Mouse (Mus musculus): ENCODE results near the gene Cpeb4. TPM values are rescaled to one million over a fixed set of nuclear protein-coding genes. Genes with fewer than 3 reads are reported as not detected.

Gene Cpeb4
- polyA plus RNA-seq, 1 experiment from 2014 or later: 7.1 TPM

GRCm38 (mm10) chr11:31831451-31831850 is 40.6 kb upstream of the Cpeb4 start:
- H3K27me3 ChIP-seq (ENCODE audit: control insufficient read depth, insufficient read depth, low read length): no peaks in the 10 kb centered on the region
- H3K4me3 ChIP-seq (ENCODE audit: low read depth, low read length): no peak overlapping the region
- H3K9ac ChIP-seq (replicated peaks; ENCODE audit: low read length): no peak overlapping the region
- H3K9me3 ChIP-seq (replicated peaks; ENCODE audit: control insufficient read depth, low read length): no peaks in the 10 kb centered on the region
- no peaks in the 10 kb centered on the region for H3K36me3 ChIP-seq (replicated peaks; ENCODE audit: control insufficient read depth, insufficient read depth, low read depth, low read length)
- 83% methylated on average over 5 of the region's 5 CpGs for WGBS
- no peak for DNase-seq (ENCODE audit: low spot score)
- 0 out of 2 replicates have a peak, but pooled peaks cover 2% of the 10 kb centered on the region for H3K4me1 ChIP-seq (ENCODE audit: control insufficient read depth, insufficient read depth, low read length)
- H3K27ac ChIP-seq (replicated peaks; ENCODE audit: low read depth, low read length): no peak overlapping the region
- H3K4me2 ChIP-seq (ENCODE audit: low read depth, low read length): no peak overlapping the region
- no peak for ATAC-seq (replicated peaks; ENCODE audit: insufficient number of reproducible peaks, low FRiP score, low TSS enrichment, low read depth)

DNA sequence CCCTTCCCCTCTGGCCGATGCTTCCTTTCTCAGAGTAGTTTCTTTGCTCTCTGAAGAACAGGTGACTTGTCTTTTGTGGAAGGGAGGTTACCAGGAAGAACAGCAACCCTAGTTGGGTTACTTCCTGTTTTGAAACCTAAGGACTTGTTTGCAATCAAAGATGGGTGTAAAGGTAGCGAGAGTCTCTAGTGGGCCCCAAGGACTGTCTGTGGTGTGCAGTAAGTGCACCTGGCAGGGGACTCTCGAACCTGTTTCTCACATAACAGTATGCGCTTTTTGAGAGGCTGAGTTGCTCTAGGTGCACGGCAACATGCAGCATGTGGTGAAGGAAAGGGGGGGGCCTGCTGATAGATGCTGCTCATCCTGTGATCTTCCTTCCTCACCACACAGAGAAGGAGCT is 40.0 kb upstream of the Cpeb4 start:
- 0 out of 2 replicates have a peak, but pooled peaks cover 2% of the 10 kb centered on the region for H3K4me1 ChIP-seq (ENCODE audit: control insufficient read depth, insufficient read depth, low read length)
- H3K4me3 ChIP-seq (ENCODE audit: low read depth, low read length): no peak overlapping the region
- no peaks in the 10 kb centered on the region for H3K9me3 ChIP-seq (replicated peaks; ENCODE audit: control insufficient read depth, low read length)
- no peak overlapping the region for H3K9ac ChIP-seq (replicated peaks; ENCODE audit: low read length)
- DNase-seq (ENCODE audit: low spot score) (no peak), ATAC-seq (replicated peaks; ENCODE audit: insufficient number of reproducible peaks, low FRiP score, low TSS enrichment, low read depth) (no peak)
- 86% methylated on average over 5 of the region's 5 CpGs for WGBS
- H3K4me2 ChIP-seq (ENCODE audit: low read depth, low read length): no peak overlapping the region
- H3K36me3 ChIP-seq (replicated peaks; ENCODE audit: control insufficient read depth, insufficient read depth, low read depth, low read length): no peaks in the 10 kb centered on the region
- no peaks in the 10 kb centered on the region for H3K27me3 ChIP-seq (ENCODE audit: control insufficient read depth, insufficient read depth, low read length)
- H3K27ac ChIP-seq (replicated peaks; ENCODE audit: low read depth, low read length): no peak overlapping the region

- 80% methylated on average over 7 of the region's 7 CpGs for WGBS
- Histone ChIP-seq H3K4me3 (ENCODE audit: low read depth, low read length) (no peak overlapping the region), H3K27me3 (ENCODE audit: control insufficient read depth, insufficient read depth, low read length) (no peaks in the 10 kb centered on the region), H3K4me1 (ENCODE audit: control insufficient read depth, insufficient read depth, low read length) (0 out of 2 replicates have a peak, but pooled peaks cover 2% of the 10 kb centered on the region), H3K4me2 (ENCODE audit: low read depth, low read length) (no peak overlapping the region), H3K27ac (replicated peaks; ENCODE audit: low read depth, low read length) (no peak overlapping the region), H3K9me3 (replicated peaks; ENCODE audit: control insufficient read depth, low read length) (no peaks in the 10 kb centered on the region), H3K36me3 (replicated peaks; ENCODE audit: control insufficient read depth, insufficient read depth, low read depth, low read length) (no peaks in the 10 kb centered on the region), H3K9ac (replicated peaks; ENCODE audit: low read length) (no peak overlapping the region)
- DNase-seq (ENCODE audit: low spot score) (no peak), ATAC-seq (replicated peaks; ENCODE audit: insufficient number of reproducible peaks, low FRiP score, low TSS enrichment, low read depth) (no peak)
These were observed 39.5 kb upstream of the Cpeb4 start for GRCm38 (mm10) chr11:31832439-31832980.

- DNase-seq (ENCODE audit: low spot score) (no peak), ATAC-seq (replicated peaks; ENCODE audit: insufficient number of reproducible peaks, low FRiP score, low TSS enrichment, low read depth) (no peak)
- 0 out of 2 replicates have a peak, but pooled peaks cover 2% of the 10 kb centered on the region for H3K4me1 ChIP-seq (ENCODE audit: control insufficient read depth, insufficient read depth, low read length)
- no peak overlapping the region for H3K4me3 ChIP-seq (ENCODE audit: low read depth, low read length)
- no peaks in the 10 kb centered on the region for H3K9me3 ChIP-seq (replicated peaks; ENCODE audit: control insufficient read depth, low read length)
- H3K9ac ChIP-seq (replicated peaks; ENCODE audit: low read length): no peak overlapping the region
- no peaks in the 10 kb centered on the region for H3K27me3 ChIP-seq (ENCODE audit: control insufficient read depth, insufficient read depth, low read length)
- WGBS: 37% methylated on average over 2 of the region's 2 CpGs
- H3K36me3 ChIP-seq (replicated peaks; ENCODE audit: control insufficient read depth, insufficient read depth, low read depth, low read length): no peaks in the 10 kb centered on the region
- H3K4me2 ChIP-seq (ENCODE audit: low read depth, low read length): no peak overlapping the region
- H3K27ac ChIP-seq (replicated peaks; ENCODE audit: low read depth, low read length): no peak overlapping the region
These were observed 38.5 kb upstream of the Cpeb4 start for GRCm38 (mm10) chr11:31833506-31833905.

DNA sequence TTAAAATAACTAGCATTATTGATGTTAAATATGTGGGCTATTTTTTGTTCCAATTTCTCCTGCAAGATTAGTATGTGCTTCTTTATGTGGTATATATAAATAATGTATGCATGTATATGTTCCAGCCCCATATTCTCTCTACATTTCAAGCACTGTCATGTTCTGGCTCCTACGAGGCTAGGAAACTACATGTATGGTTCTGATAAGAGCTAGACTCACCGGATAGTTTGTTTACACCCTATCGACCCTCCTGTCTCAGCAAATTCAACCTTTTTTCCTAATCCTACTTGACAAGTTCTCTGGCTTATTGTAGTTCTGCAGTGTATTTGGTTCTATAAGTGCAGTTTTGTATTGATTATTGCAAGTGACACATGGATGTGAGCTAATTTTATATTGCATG is 36.7 kb upstream of the Cpeb4 start:
- ATAC-seq (replicated peaks; ENCODE audit: insufficient number of reproducible peaks, low FRiP score, low TSS enrichment, low read depth): no peak
- no peak overlapping the region for H3K4me2 ChIP-seq (ENCODE audit: low read depth, low read length)
- H3K36me3 ChIP-seq (replicated peaks; ENCODE audit: control insufficient read depth, insufficient read depth, low read depth, low read length): no peaks in the 10 kb centered on the region
- H3K9ac ChIP-seq (replicated peaks; ENCODE audit: low read length): no peak overlapping the region
- no peaks in the 10 kb centered on the region for H3K27me3 ChIP-seq (ENCODE audit: control insufficient read depth, insufficient read depth, low read length)
- DNase-seq (ENCODE audit: low spot score): no peak
- H3K4me3 ChIP-seq (ENCODE audit: low read depth, low read length): no peak overlapping the region
- no peaks in the 10 kb centered on the region for H3K9me3 ChIP-seq (replicated peaks; ENCODE audit: control insufficient read depth, low read length)
- 78% methylated on average over 3 of the region's 3 CpGs for WGBS
- 0 out of 2 replicates have a peak, but pooled peaks cover 2% of the 10 kb centered on the region for H3K4me1 ChIP-seq (ENCODE audit: control insufficient read depth, insufficient read depth, low read length)
- H3K27ac ChIP-seq (replicated peaks; ENCODE audit: low read depth, low read length): no peak overlapping the region

- H3K9ac ChIP-seq (replicated peaks; ENCODE audit: low read length): no peak overlapping the region
- no peaks in the 10 kb centered on the region for H3K4me1 ChIP-seq (ENCODE audit: control insufficient read depth, insufficient read depth, low read length)
- DNase-seq (ENCODE audit: low spot score): no peak
- WGBS: 90% methylated on average over 3 of the region's 3 CpGs
- H3K27me3 ChIP-seq (ENCODE audit: control insufficient read depth, insufficient read depth, low read length): no peaks in the 10 kb centered on the region
- no peak for ATAC-seq (replicated peaks; ENCODE audit: insufficient number of reproducible peaks, low FRiP score, low TSS enrichment, low read depth)
- H3K27ac ChIP-seq (replicated peaks; ENCODE audit: low read depth, low read length): no peak overlapping the region
- H3K4me2 ChIP-seq (ENCODE audit: low read depth, low read length): no peak overlapping the region
- H3K9me3 ChIP-seq (replicated peaks; ENCODE audit: control insufficient read depth, low read length): no peaks in the 10 kb centered on the region
- H3K36me3 ChIP-seq (replicated peaks; ENCODE audit: control insufficient read depth, insufficient read depth, low read depth, low read length): no peaks in the 10 kb centered on the region
- no peak overlapping the region for H3K4me3 ChIP-seq (ENCODE audit: low read depth, low read length)
These were observed 34.8 kb upstream of the Cpeb4 start for GRCm38 (mm10) chr11:31837243-31837642.

- Histone ChIP-seq H3K36me3 (replicated peaks; ENCODE audit: control insufficient read depth, insufficient read depth, low read depth, low read length) (no peaks in the 10 kb centered on the region), H3K9me3 (replicated peaks; ENCODE audit: control insufficient read depth, low read length) (no peaks in the 10 kb centered on the region), H3K4me2 (ENCODE audit: low read depth, low read length) (no peak overlapping the region), H3K4me3 (ENCODE audit: low read depth, low read length) (no peak overlapping the region), H3K9ac (replicated peaks; ENCODE audit: low read length) (no peak overlapping the region), H3K27ac (replicated peaks; ENCODE audit: low read depth, low read length) (no peak overlapping the region), H3K4me1 (ENCODE audit: control insufficient read depth, insufficient read depth, low read length) (no peaks in the 10 kb centered on the region), H3K27me3 (ENCODE audit: control insufficient read depth, insufficient read depth, low read length) (no peaks in the 10 kb centered on the region)
- DNase-seq (ENCODE audit: low spot score): no peak
- no peak for ATAC-seq (replicated peaks; ENCODE audit: insufficient number of reproducible peaks, low FRiP score, low TSS enrichment, low read depth)
- 89% methylated on average over 4 of the region's 4 CpGs for WGBS
These were observed 34.3 kb upstream of the Cpeb4 start for GRCm38 (mm10) chr11:31837753-31838152.

- no peaks in the 10 kb centered on the region for H3K4me1 ChIP-seq (ENCODE audit: control insufficient read depth, insufficient read depth, low read length)
- H3K36me3 ChIP-seq (replicated peaks; ENCODE audit: control insufficient read depth, insufficient read depth, low read depth, low read length): no peaks in the 10 kb centered on the region
- H3K27me3 ChIP-seq (ENCODE audit: control insufficient read depth, insufficient read depth, low read length): no peaks in the 10 kb centered on the region
- no peak overlapping the region for H3K27ac ChIP-seq (replicated peaks; ENCODE audit: low read depth, low read length)
- no peak for ATAC-seq (replicated peaks; ENCODE audit: insufficient number of reproducible peaks, low FRiP score, low TSS enrichment, low read depth)
- no peak overlapping the region for H3K4me3 ChIP-seq (ENCODE audit: low read depth, low read length)
- WGBS: 54% methylated on average over 7 of the region's 7 CpGs
- DNase-seq (ENCODE audit: low spot score): no peak
- H3K4me2 ChIP-seq (ENCODE audit: low read depth, low read length): no peak overlapping the region
- no peaks in the 10 kb centered on the region for H3K9me3 ChIP-seq (replicated peaks; ENCODE audit: control insufficient read depth, low read length)
- no peak overlapping the region for H3K9ac ChIP-seq (replicated peaks; ENCODE audit: low read length)
These were observed 33.4 kb upstream of the Cpeb4 start for GRCm38 (mm10) chr11:31838442-31839083.

Data from embryonic facial prominence, embryonic 11.5 days (tissue).